Mouse (Mus musculus): ENCODE results near the gene Pagr1b. TPM values are rescaled to one million over a fixed set of nuclear protein-coding genes. Genes with fewer than 3 reads are reported as not detected.

Gene Pagr1b
- polyA plus RNA-seq, 1 experiment from 2014 or later: not detected

DNA sequence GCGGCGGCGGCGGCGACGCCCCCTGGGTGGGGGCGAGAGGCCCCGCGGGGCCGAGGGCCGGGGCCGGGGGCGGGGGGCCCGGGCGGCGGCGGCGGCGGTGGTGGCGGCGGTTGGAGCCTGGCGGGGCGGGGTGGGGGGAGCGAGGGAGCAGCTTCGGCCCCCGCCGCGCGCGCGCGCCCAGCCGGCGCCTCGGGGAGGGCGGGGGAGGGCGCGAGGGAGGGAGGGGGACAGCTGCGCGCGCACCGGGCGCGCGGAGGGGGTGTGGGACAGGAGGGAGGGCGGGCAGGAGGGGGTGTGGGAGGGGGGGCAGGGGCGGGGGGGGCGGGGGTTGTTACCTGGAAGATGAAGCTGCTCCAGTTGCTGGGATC is 10.3 kb upstream of the Pagr1b start:
- WGBS (ENCODE audit: insufficient replicate concordance): 0% methylated on average over 1 of the region's 48 CpGs
- peak; percentile 18; the same call in 1 of the 2 replicates for ATAC-seq (replicated peaks; ENCODE audit: insufficient number of reproducible peaks, low FRiP score, low TSS enrichment)
- Histone ChIP-seq H3K9ac (ENCODE audit: low read depth, low read length) (peak overlapping the region; percentile 97), H3K9me3 (replicated peaks; ENCODE audit: control insufficient read depth, low read length) (no peaks in the 10 kb centered on the region), H3K4me2 (peak overlapping the region; percentile 96), H3K4me3 (ENCODE audit: low read depth, low read length) (peak overlapping the region; percentile 96), H3K27me3 (ENCODE audit: control insufficient read depth, insufficient read depth, low read length) (no peaks in the 10 kb centered on the region), H3K36me3 (ENCODE audit: control insufficient read depth, insufficient read depth, low read length) (peaks cover 28% of the 10 kb centered on the region), H3K4me1 (ENCODE audit: control insufficient read depth, insufficient read depth, low read length) (peaks cover 40% of the 10 kb centered on the region), H3K27ac (ENCODE audit: low read depth, low read length) (peak overlapping the region; percentile 99)

DNA sequence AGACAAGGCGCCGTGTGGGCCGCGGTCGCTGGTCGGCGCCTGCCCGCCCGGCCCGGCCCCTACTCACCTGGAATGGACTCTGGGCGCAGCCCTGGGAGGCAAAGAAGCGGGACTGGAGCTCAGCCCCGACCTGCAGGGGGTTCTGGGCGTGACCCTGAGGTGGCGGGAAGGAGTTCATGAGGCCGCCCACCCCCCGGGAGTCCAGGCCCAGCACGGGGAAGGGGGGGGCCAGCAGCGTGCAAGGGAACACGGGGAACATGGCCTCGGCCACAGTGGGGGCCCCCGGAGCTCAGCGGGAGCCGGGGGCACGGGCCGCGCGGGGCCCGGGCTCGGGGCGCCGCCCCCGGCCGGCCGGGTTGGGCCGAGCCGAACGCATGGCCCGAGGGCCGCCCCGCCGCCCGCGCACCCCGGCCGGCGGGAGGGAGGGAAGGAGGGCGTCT is 9.9 kb upstream of the Pagr1b start:
- Histone ChIP-seq H3K27me3 (ENCODE audit: control insufficient read depth, insufficient read depth, low read length) (no peaks in the 10 kb centered on the region), H3K4me2 (peak overlapping the region; percentile 96), H3K4me3 (ENCODE audit: low read depth, low read length) (peak overlapping the region; percentile 96), H3K9ac (ENCODE audit: low read depth, low read length) (peak overlapping the region; percentile 97), H3K9me3 (replicated peaks; ENCODE audit: control insufficient read depth, low read length) (no peaks in the 10 kb centered on the region), H3K36me3 (ENCODE audit: control insufficient read depth, insufficient read depth, low read length) (peaks cover 23% of the 10 kb centered on the region), H3K4me1 (ENCODE audit: control insufficient read depth, insufficient read depth, low read length) (peaks cover 44% of the 10 kb centered on the region), H3K27ac (ENCODE audit: low read depth, low read length) (peak overlapping the region; percentile 99)
- WGBS (ENCODE audit: insufficient replicate concordance): 1% methylated on average over 32 of the region's 48 CpGs
- ATAC-seq (replicated peaks; ENCODE audit: insufficient number of reproducible peaks, low FRiP score, low TSS enrichment): peak; percentile 31

DNA sequence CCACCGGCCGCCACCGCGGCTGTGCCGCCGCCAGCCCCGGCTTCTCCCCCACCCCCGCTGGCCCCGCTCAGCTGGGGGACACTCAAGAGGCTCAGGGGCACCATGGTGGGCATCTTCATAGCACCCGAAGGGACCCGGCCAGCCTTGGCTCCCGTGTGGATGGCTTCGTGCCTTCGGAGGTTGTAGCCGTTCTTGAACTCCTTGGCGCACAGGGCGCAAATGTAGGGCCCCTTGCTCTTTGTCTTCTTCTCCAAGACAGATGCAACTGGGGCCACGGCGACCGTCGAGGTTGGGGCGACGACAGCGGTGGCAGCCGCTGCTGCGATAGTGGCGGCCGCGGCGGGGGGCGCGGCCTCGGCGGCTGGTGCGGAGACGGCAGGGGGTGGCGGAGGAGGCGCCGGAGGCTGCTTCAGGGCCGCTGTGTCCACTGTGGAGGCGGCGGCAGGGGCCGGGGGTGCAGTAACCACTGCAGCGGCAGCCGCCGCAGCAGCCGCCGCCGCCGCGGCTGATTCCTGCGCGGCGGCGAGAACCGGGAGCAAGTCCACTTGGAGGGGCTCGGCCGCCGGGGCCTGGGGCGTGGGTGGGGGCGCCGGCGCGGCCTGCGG is 9.4 kb upstream of the Pagr1b start:
- Histone ChIP-seq H3K4me2 (peak overlapping the region; percentile 96), H3K4me1 (ENCODE audit: control insufficient read depth, insufficient read depth, low read length) (peaks cover 46% of the 10 kb centered on the region), H3K36me3 (ENCODE audit: control insufficient read depth, insufficient read depth, low read length) (peaks cover 22% of the 10 kb centered on the region), H3K9me3 (replicated peaks; ENCODE audit: control insufficient read depth, low read length) (no peaks in the 10 kb centered on the region), H3K4me3 (ENCODE audit: low read depth, low read length) (peak overlapping the region; percentile 96), H3K9ac (ENCODE audit: low read depth, low read length) (peak overlapping the region; percentile 97), H3K27ac (ENCODE audit: low read depth, low read length) (peak overlapping the region; percentile 99), H3K27me3 (ENCODE audit: control insufficient read depth, insufficient read depth, low read length) (no peaks in the 10 kb centered on the region)
- under 1% methylated on average over 47 of the region's 65 CpGs for WGBS (ENCODE audit: insufficient replicate concordance)
- no peak for ATAC-seq (replicated peaks; ENCODE audit: insufficient number of reproducible peaks, low FRiP score, low TSS enrichment)

DNA sequence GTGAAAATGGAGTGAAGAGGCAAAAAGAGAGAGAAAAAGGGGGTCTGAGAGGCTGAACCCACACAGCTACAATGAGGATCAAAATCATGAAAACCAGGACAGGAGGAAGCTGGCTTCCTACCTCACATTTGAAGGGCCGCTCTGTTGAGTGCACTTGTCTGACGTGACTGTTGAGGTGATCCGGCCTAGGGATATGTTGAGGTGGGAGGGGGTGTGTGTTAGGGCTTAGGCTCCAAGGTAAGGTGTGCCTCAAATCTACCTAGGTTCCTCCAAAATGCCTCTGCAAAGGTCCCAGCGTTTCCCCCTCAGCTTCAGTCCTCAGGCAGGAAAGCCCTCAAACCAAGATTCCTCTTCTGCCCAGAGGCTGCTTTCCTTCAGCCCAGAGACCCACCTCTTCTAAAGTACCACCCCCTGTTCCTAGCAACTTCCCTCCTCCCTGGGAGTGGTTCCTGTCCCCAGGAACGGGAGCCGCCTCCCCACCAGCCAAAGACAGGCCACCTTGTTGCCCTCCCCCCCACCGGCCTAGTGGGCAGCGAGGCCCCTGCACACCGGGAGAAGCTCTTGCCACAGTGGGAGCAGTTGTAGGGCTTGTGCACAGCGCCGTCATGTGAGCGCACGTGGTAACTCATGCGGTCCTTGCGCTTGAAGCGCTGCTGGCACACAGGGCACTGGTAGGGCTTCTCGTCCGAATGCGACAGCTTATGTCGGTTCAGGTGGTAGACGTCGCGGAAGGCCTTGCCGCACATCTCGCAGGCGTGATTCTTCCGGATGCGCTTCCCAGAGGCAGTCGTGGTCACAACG is 8.7 kb upstream of the Pagr1b start:
- peak overlapping the region; percentile 99 for H3K27ac ChIP-seq (ENCODE audit: low read depth, low read length)
- peak overlapping the region; percentile 97 for H3K9ac ChIP-seq (ENCODE audit: low read depth, low read length)
- peak overlapping the region; percentile 96 for H3K4me3 ChIP-seq (ENCODE audit: low read depth, low read length)
- no peaks in the 10 kb centered on the region for H3K9me3 ChIP-seq (replicated peaks; ENCODE audit: control insufficient read depth, low read length)
- ATAC-seq (replicated peaks; ENCODE audit: insufficient number of reproducible peaks, low FRiP score, low TSS enrichment): peak; percentile 17; the same call in 1 of the 2 replicates
- peaks cover 22% of the 10 kb centered on the region for H3K36me3 ChIP-seq (ENCODE audit: control insufficient read depth, insufficient read depth, low read length)
- under 1% methylated on average over 30 of the region's 30 CpGs for WGBS (ENCODE audit: insufficient replicate concordance)
- peak overlapping the region; percentile 96 for H3K4me2 ChIP-seq
- H3K27me3 ChIP-seq (ENCODE audit: control insufficient read depth, insufficient read depth, low read length): no peaks in the 10 kb centered on the region
- peaks cover 49% of the 10 kb centered on the region for H3K4me1 ChIP-seq (ENCODE audit: control insufficient read depth, insufficient read depth, low read length)

DNA sequence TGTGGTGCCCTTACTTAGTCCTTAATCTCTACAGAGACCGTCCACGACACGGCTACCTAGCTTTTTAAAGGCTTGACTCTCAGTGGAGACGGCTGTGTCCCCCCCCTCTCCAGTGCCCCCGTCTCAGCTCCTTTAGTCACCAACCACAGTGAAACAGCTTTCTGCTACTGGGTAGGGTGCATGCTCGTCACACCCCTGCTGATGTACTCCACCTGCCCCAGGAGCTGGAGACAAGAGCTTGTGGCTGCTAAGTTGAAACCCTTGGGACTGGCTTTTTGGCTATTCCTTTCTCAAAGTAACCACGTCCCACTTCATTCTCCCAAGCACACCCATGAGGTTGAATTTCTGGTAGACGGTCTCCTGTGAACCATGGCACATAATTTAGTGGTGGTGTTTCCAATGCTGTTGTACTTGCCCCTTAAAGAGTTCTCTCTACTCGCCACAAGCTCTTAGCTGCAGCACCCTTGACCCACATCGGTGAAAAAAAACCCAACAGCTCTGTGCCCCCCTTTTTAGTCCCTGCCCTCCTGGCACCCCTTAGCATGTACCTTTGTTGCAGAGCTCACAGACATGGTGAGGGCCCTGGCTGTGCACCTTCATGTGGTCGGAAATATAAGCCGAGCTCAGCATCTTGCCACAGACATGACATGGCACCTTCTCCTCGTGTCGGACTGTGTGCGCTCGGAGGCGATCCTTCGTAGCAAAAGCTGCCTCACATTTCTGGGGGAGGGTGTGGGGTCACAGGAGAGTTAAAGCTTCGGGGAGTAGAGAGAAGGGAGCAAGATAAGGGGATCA is 7.8 kb upstream of the Pagr1b start:
- Histone ChIP-seq H3K36me3 (ENCODE audit: control insufficient read depth, insufficient read depth, low read length) (peaks cover 20% of the 10 kb centered on the region), H3K27me3 (ENCODE audit: control insufficient read depth, insufficient read depth, low read length) (no peaks in the 10 kb centered on the region), H3K27ac (ENCODE audit: low read depth, low read length) (peak overlapping the region; percentile 99; the same call in 1 of the 2 replicates), H3K9me3 (replicated peaks; ENCODE audit: control insufficient read depth, low read length) (no peaks in the 10 kb centered on the region), H3K4me2 (peak overlapping the region; percentile 96), H3K4me1 (ENCODE audit: control insufficient read depth, insufficient read depth, low read length) (peaks cover 51% of the 10 kb centered on the region), H3K9ac (ENCODE audit: low read depth, low read length) (peak overlapping the region; percentile 97), H3K4me3 (ENCODE audit: low read depth, low read length) (peak overlapping the region; percentile 96)
- WGBS (ENCODE audit: insufficient replicate concordance): 26% methylated on average over 19 of the region's 19 CpGs
- no peak for ATAC-seq (replicated peaks; ENCODE audit: insufficient number of reproducible peaks, low FRiP score, low TSS enrichment)

DNA sequence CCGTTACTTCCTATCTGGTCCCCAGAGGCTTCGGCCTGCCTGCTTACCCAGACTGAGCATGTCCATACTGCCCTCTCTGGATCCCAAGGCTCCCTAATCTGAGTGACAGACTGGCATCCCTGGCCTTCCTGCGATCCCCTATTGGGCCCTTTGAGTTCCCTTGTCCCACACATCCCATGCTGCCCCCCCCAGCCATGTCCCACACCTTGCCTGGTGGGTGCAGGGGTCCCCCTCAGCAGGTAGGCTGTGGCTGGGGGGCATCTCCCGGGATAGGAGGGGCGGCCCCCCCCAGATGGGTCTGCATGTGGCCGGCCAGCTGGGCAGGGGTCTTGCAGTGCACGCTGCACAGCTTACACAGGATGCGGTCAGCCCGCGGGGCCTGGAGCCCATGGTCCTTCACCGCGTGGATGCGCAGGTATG is 7.0 kb upstream of the Pagr1b start:
- H3K27ac ChIP-seq (ENCODE audit: low read depth, low read length): no peak overlapping the region

DNA sequence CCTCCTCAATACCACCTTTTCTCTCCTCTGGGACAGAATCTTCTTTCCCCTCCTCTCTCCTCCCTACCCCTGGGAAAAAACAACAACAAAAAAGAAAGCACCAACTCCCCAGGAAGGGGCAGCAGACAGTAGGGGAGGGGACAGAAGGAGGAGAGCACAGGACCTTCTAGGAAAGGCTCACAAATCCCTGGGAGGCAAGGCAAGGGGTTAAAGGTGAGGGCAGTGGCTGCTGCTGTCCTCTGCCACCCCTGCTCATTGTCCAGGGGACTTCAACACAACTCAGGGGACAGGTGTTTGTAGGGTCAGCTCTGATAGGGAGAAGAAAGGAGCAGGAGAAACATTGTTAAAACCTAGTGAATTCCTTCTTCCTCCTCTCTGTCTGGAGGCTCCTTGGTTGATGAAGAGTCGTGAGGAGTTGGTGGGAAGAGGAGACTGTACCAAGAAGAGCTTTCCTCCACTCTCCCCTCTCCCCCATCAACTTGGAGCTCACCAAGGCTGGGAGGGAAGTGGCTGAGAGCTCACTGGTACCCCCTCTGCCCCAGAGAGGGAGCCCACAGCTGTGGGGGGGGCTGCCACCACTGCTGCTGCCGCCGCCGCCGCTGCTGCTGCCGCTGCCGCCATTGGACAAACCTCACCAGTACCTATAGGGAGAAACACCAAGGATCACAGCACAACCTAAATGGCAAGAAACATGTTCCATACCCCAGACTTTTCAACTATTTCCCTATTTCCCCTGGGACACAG is 6.4 kb upstream of the Pagr1b start:
- Histone ChIP-seq H3K9me3 (replicated peaks; ENCODE audit: control insufficient read depth, low read length) (no peaks in the 10 kb centered on the region), H3K9ac (ENCODE audit: low read depth, low read length) (peak overlapping the region; percentile 97), H3K36me3 (ENCODE audit: control insufficient read depth, insufficient read depth, low read length) (peaks cover 17% of the 10 kb centered on the region), H3K27me3 (ENCODE audit: control insufficient read depth, insufficient read depth, low read length) (no peaks in the 10 kb centered on the region), H3K4me3 (ENCODE audit: low read depth, low read length) (no peak overlapping the region), H3K4me1 (ENCODE audit: control insufficient read depth, insufficient read depth, low read length) (peaks cover 46% of the 10 kb centered on the region), H3K4me2 (peak overlapping the region; percentile 96), H3K27ac (ENCODE audit: low read depth, low read length) (no peak overlapping the region)
- WGBS (ENCODE audit: insufficient replicate concordance): 87% methylated on average over 7 of the region's 7 CpGs
- no peak for ATAC-seq (replicated peaks; ENCODE audit: insufficient number of reproducible peaks, low FRiP score, low TSS enrichment)

More for the DNA sequence above, 7.0 kb upstream of the Pagr1b start:
- ATAC-seq (replicated peaks; ENCODE audit: insufficient number of reproducible peaks, low FRiP score, low TSS enrichment): no peak
- Histone ChIP-seq H3K27me3 (ENCODE audit: control insufficient read depth, insufficient read depth, low read length) (no peaks in the 10 kb centered on the region), H3K36me3 (ENCODE audit: control insufficient read depth, insufficient read depth, low read length) (peaks cover 17% of the 10 kb centered on the region), H3K9me3 (replicated peaks; ENCODE audit: control insufficient read depth, low read length) (no peaks in the 10 kb centered on the region), H3K9ac (ENCODE audit: low read depth, low read length) (peak overlapping the region; percentile 97), H3K4me2 (peak overlapping the region; percentile 96), H3K4me1 (ENCODE audit: control insufficient read depth, insufficient read depth, low read length) (peaks cover 51% of the 10 kb centered on the region), H3K4me3 (ENCODE audit: low read depth, low read length) (peak overlapping the region; percentile 96; the same call in 1 of the 2 replicates)
- 77% methylated on average over 13 of the region's 13 CpGs for WGBS (ENCODE audit: insufficient replicate concordance)

Data from heart, embryonic 11.5 days (tissue).